Mouse (Mus musculus): Measurements from ENCODE around the gene Hcrt.

Hcrt gene

GRCm38 (mm10) chr11:100762831-100763230, at the start of gene Hcrt:
Gene Hcrt, minus strand, starts transcription at chr11:100762931.
- DNase-seq (ENCODE audit: low spot score in 2 of 2) = no peak

- DNase-seq (ENCODE audit: low spot score in 2 of 2) = no peak
Observed at GRCm38 (mm10) chr11:100811132-100811531, 48.4 kb upstream of the Hcrt start.

- no peak for DNase-seq (ENCODE audit: low spot score in 2 of 2)
Observed at GRCm38 (mm10) chr11:100810516-100810915, 47.8 kb upstream of the Hcrt start.

- DNase-seq (ENCODE audit: low spot score in 2 of 2) = no peak
Observed at GRCm38 (mm10) chr11:100806380-100807305, 43.9 kb upstream of the Hcrt start.

GRCm38 (mm10) chr11:100805535-100805934, 42.8 kb upstream of the Hcrt start:
- no peak for DNase-seq (ENCODE audit: low spot score in 2 of 2)

- no peak for DNase-seq (ENCODE audit: low spot score in 2 of 2)
Observed at GRCm38 (mm10) chr11:100804409-100804808, 41.7 kb upstream of the Hcrt start.

GRCm38 (mm10) chr11:100799426-100799825, 36.7 kb upstream of the Hcrt start:
- DNase-seq (ENCODE audit: low spot score in 2 of 2) = no peak

GRCm38 (mm10) chr11:100796585-100796984, 33.9 kb upstream of the Hcrt start:
- no peak for DNase-seq (ENCODE audit: low spot score in 2 of 2)

- no peak for DNase-seq (ENCODE audit: low spot score in 2 of 2)
Observed at GRCm38 (mm10) chr11:100795386-100795785, 32.7 kb upstream of the Hcrt start.

GRCm38 (mm10) chr11:100791457-100792049, 28.8 kb upstream of the Hcrt start:
- DNase-seq (ENCODE audit: low spot score in 2 of 2) = no peak

GRCm38 (mm10) chr11:100790644-100791043, 27.9 kb upstream of the Hcrt start:
- DNase-seq (ENCODE audit: low spot score in 2 of 2) = peak; percentile 80

GRCm38 (mm10) chr11:100789702-100790101, 27.0 kb upstream of the Hcrt start:
- no peak for DNase-seq (ENCODE audit: low spot score in 2 of 2)

- DNase-seq (ENCODE audit: low spot score in 2 of 2) = no peak
Observed at GRCm38 (mm10) chr11:100785774-100786173, 23.0 kb upstream of the Hcrt start.

GRCm38 (mm10) chr11:100784286-100784685, 21.6 kb upstream of the Hcrt start:
- DNase-seq (ENCODE audit: low spot score in 2 of 2) = no peak

- DNase-seq (ENCODE audit: low spot score in 2 of 2) = no peak
Observed at GRCm38 (mm10) chr11:100782568-100782967, 19.8 kb upstream of the Hcrt start.

GRCm38 (mm10) chr11:100781763-100782475, 19.2 kb upstream of the Hcrt start:
- no peak for DNase-seq (ENCODE audit: low spot score in 2 of 2)

GRCm38 (mm10) chr11:100780247-100780646, 17.5 kb upstream of the Hcrt start:
- DNase-seq (ENCODE audit: low spot score in 2 of 2) = no peak

GRCm38 (mm10) chr11:100778069-100778468, 15.3 kb upstream of the Hcrt start:
- no peak for DNase-seq (ENCODE audit: low spot score in 2 of 2)

GRCm38 (mm10) chr11:100775921-100776320, 13.2 kb upstream of the Hcrt start:
- DNase-seq (ENCODE audit: low spot score in 2 of 2) = no peak

- no peak for DNase-seq (ENCODE audit: low spot score in 2 of 2)
Observed at GRCm38 (mm10) chr11:100774261-100774660, 11.5 kb upstream of the Hcrt start.

- DNase-seq (ENCODE audit: low spot score in 2 of 2) = peak; percentile 87 to 88
Observed at GRCm38 (mm10) chr11:100770646-100771408, 8.1 kb upstream of the Hcrt start, which contains the start of gene Ghdc. Gene Ghdc, minus strand, starts transcription at chr11:100770957.

GRCm38 (mm10) chr11:100769980-100770379, 7.2 kb upstream of the Hcrt start:
- no peak for DNase-seq (ENCODE audit: low spot score in 2 of 2)
